Mouse (Mus musculus): Measurements from ENCODE around the gene Akt3.

The Akt3 gene

DNA sequence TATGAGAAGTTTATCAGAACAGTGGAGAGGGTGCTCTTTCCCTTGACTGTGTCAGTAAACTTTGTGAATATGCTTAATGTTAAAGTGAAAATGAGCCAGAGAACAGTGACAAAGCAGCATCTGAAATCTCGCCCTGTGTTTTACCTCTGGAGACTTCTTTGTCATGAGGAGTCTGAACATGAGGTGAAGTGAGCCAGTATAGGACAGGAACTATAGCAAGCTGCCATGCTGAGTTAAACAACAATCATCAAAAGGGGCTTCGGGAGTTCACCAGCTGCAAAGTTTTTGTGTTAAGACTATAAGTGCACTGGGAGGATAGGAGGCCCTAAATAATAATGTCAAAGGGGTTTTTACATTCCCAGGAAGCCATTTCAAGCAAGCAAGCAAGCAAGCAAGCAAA is 71.3 kb downstream of the Akt3 start:
- DNase-seq: no peak

DNA sequence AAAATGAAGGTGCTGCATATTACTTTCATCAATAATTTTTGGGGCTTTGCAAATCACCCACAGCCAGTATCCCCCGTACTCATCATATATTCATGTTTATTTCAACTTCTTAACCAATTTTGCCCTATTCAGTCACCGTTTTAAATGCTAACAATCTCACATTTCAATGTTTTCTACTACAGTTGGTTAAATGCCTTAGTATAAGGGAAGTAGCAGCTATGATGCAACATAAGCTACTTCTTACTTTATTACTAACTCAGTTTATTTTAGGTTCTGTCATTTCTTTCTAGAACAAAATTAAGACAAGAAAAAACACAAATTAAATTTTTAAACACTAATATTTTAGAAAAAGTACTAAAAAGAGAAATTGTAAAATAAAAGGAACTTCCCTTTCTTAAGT is 78.4 kb downstream of the Akt3 start:
- no peak for DNase-seq

DNA sequence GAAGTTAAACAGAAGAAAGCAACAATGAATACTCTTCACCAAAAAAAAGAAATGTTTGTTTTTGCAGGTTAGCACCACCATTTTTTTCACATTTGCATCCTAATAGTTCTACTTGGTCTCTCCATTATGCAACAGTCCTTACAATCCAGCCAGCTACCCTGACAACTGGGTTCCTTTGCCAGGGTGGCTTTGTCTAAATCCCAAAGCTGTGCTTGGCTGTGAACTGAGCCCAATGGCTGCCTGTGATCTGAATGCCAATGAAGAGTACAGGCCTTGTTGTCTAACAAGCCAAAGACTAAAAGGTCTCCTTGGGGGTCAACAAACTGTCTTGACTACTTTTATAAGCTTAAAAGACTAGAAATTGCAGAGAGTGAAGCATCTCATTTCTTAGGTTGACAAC is 82.6 kb downstream of the Akt3 start:
- no peak for DNase-seq

DNA sequence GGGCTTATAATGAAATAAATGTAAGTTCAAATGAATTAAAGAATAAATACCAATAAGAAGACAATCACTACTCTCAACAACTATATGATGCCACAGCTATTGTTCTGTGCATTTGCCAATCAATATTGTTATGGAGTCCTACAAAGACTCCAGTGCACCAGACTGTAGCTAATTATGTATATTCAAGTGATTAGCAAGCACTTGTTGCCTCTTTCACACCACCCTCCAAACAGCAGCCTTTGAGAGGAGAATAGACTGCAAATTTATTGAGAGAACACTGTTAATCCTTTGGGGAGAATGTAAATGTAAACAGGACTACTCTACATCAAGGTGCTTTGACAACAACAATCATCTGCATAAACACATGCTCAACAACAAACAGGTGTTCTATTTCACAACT is 86.7 kb downstream of the Akt3 start:
- DNase-seq: no peak

DNA sequence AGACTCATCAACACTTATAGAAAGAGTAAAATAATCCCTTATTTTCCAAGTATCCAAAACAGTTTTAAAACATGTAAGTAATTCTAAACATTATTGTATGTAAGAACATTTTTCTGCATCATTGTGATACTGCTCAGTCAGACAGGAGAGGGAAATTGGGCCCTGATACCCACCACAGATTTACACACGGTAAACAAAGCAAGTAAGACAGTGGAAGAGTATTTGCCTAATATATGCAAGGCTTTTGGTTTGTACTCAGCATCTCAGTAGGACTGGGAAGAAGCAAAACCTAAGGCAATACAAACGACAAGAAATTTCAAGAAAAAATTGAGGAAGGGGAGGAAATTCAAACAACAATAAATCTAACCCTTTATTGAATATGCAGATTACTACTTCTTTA is 92.2 kb downstream of the Akt3 start:
- no peak for DNase-seq

DNA sequence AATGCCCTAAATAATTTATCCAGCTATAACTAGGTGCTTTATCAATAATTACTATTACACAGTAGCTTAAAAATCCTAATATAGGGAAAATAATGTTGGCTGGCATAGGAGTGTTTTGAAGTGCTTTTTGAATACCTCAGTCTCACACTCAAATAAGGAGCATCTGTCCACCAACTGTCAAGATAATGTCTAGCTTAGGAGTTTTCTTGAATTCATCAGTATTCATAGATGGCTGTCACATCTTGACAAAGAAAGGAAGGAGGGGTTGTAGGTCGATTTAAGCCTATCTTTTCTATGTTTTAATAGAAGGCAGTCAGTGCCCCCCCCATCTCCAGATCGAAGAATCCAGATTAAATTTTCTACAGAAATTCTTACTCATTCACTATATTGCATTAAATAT is 92.7 kb downstream of the Akt3 start:
- DNase-seq: no peak

DNA sequence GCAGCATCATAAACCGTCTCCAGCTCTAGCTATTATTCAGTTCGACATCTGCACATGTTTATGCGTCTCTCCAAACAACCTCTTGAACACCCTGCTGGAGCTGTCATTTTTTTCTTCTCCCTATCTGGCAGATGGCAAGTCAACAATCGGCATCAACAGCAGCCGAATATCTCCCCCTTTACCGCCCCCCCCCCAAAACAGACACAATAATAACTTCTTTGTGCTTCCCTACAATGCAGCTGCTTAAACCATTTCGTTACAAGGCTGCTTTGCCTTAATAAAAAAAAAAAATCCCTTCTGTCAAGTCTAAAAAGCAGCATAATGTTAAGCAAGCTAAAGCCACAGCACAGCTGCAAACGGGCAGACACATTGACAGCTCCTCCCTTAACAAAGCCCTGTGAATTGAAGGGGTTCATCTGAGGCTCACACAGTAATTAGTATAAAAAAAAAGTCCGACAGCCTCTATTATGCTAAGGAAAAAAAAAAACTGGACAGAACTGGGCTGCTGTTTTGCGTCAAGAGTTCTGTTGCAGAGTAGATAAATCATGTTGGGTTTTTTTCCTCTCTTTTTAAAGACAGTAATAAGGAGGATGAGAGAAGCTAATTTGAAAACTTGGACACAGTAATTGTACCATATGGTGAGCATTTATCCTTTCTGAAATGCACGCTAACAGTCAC is 107.5 kb downstream of the Akt3 start:
- no peak for DNase-seq

DNA sequence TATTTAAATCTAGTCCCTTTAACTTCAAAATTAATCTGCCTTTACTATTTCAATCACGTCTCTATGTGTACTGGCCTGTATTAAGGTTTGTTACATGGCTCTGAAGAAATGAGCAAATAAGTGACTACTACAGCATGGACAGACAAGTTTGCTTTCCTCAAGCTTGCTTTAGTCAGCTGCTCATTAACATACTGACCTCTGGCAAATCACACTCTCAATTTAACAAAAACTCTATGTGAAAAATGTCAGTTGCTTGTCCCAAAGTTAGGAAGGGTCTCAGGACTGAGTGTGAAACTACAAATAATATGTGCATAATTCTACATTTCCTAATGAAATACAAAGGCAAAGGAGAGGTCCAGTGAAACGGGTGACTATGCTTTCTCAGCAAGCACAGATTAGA is 109.3 kb downstream of the Akt3 start:
- no peak for DNase-seq

DNA sequence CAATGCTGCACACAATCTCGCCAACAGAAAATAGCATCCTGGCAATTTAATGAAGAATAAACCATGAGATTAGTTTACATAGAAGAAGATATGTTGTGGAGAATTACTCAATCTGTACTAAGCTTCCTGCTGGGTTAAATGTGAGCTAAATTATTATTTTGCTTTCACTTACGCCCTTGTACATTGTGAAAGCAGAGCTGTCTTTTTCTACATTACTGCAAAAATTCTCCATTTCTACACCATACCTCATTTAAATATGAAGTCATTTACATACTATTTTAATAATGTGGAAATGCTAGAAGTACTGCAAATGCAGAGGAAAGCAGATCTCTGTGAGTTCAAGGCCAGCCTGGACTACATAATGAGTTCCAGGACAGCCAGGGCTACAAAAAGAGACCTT is 116.5 kb downstream of the Akt3 start:
- DNase-seq: no peak

DNA sequence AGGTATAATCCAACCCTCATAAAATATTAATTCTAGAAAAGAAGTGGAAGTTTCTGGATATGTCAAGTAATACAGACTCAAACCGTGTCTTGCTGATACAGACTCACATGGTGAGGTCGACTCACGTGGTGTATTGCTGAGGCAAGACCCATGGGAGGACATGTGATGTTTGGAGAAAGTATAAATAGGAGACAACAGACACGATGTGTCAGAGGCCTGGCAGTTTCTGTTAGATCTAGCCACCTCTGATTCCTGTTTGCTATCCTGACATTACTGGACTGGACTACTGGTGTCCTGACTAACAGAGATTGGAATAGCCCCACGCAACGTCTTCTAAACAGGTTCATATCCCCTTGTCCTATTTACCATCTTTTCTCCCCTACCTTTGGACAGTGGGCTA is 118.4 kb downstream of the Akt3 start:
- no peak for DNase-seq

DNA sequence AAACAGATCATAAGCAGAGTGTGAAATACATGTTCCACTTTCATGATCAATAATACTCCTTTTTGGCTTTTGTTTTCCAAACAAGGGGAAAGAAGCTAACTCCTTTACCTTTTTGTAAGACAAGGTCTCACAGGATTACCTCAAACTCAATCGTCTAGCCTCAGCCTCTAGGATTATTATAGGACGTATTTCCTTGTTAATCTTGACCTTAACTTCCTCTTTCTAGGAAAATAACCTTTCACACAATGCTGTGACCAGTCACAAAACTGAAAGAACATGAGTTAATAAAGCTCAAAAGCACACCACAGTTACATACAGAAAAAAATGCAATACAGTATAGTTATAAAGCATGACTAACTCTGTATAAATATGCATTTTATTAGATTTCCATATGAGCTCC is 126.5 kb downstream of the Akt3 start:
- no peak for DNase-seq

DNA sequence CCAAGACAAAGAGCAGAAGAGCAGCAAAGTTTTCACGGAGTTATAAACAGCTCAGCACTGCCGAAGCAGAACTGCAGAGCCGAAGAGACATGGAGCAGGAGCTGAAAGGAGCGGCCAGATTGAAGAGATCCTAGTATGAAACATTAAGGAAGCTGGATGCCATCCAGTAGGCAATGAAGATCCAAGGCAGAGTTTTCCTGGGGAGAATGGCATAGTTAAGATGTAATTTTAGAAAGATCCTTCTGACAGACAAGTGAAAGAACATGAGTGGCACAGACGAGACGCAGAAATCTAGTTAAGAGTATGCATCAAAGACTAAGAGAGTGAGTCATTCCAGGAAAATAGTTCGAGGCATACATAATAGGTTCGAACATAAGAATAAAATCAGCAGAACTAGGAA is 131.3 kb downstream of the Akt3 start:
- no peak for DNase-seq

DNA sequence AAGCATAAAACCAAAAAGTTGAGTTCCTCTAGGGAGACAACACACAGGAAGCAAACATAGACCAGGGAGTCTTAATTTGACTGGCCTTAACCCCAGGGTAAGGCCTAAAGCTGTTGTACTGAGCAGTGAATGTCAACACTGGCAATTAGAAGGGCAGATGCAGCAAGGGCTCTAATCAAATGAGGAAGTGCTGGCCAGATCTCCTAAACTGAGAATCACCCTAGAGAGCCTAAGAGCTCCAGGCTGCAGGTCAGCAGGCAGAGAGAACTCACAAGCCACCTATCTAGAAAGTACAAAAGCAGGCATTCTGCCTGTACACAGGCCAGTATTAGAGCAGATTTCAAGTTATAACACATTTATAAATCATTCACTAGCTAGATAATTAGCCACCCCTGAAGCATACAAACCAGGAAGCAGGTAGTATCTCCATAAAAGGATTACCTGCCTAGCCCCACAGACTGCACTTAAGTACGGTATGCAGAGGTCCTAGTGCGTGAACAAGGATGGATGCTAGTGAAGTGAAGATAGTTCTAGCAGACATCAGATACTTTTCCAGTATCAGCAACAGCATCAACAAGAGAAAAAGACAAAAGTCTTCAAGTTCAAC is 147.2 kb downstream of the Akt3 start:
- no peak for DNase-seq

DNA sequence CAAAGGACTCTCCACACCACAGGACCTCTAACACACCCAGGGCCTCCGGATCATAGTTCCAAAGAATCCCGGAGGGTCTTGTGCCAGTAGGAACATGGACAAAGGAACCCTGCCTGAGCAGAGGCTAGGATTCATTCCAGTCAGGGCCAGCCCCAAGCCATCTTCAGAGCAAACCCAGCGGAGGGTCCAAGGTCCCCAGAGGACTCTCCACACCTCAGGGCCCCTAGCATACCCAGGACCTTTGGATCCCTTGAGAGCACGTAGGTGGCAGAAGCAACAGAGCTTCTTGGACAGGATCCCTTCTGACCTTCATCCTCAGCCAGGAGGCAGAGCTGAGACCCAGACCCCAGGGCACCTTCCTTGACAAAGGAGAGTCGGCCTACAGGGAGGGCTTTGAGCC is 167.5 kb downstream of the Akt3 start:
- DNase-seq: no peak

DNA sequence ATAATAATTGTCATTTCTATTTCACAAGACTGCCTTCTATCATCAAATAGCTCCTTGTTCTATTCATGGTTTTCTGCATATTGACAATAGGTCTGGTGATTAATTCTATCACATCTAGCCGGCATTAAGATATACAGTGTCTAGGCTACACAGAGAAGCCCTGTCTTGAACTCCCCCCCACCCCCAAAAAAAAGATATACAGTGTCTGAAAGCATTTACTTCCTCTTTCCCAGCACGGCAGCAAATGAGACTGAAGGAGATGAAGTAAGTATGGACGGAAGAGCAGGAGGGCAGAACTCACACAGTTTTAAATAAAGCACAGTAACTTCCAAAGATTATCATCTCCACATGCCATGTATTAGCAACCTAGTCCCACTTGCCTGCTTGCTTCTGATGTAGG is 168.5 kb downstream of the Akt3 start:
- no peak for DNase-seq

DNA sequence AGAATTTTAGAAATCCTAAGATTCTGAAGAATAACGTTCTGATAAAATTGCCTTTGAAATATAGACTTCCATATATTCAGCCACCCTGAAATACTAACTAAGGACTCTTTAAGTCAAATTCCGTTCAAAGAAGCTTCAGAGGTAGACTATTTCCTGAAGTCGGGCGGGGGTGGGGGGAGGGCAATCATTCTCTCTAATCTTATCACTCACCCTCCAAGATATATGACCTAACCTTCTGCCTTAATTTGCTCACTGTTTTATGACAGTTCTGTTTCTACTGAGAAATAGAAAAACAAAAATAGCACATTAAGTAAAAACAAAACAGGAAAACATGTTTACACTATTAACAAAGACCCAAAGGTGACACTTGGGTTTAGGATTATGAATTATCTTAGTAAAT is 169.0 kb downstream of the Akt3 start:
- no peak for DNase-seq

DNA sequence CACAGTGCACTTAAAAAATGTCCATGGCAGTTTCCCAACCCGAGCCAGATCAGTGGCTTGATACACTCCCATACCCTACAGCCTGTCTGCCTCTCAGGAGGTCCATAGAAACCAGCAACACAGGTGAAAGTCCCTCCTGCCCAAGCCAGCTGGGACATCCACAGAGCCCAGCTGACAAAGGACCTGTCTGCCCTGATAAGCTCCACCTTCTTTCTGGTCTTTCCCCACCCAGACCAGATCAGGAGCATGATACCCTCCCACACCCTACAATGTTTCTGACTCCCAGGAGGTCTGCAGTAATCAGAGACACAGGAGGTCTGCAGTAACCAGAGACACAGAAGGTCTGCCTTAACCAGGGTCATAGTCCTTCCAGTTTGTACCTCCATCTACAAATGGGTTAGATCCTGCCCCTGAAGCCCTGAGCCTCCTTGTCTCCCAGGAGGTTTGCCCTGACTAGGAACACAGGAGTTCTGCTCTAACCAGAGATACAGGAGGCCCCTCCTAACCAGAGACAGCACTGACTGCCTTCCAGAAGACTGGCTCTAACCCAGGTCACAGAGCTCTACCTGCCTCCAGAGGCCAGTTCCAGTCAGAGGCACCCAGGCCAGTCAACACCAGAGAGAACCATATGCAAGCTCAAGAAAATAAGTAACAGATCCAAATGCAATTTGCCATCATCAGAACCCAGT is 175.9 kb downstream of the Akt3 start:
- DNase-seq: no peak

DNA sequence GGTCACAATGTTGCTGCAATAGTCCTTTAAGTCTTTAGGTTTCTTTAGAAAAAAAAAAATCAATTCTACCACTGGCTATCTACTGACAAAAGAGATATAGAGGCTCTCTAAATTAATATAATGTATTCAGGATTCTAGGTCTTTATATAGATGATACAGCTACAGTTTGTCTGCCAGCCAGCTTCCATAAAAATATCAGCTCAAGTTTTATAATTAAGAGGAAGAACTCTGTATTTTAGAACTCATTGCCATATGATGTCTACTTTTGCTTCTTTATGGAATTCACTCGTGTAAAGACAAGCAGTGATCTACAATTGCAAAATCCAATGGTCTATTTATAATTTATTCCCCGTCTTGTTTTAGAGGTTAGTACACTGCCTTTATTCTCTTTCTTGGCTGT is 188.8 kb downstream of the Akt3 start:
- DNase-seq: no peak

DNA sequence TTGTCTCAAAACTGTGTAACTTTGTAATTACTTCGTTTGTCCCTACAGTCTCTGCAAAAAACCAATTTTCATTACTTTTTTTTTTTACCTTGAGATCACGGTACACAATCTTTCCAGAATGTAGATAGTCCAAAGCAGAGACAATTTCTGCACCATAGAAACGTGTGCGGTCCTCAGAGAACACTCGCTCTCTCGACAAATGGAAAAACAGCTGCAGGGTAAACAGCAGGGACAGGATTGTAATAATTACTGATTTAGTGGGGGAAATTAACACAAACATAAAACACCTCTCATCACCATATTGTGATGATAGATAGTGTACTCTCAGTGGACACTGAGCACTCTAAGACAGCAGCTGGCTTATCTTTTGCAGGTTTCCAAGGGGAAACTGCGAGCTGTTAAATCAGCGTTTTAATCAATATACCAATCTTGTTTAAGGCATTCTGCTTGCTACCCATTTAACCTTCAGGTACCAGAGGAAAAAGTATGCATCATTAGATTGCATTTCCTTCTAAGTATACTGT is 190.8 kb downstream of the Akt3 start:
- no peak for DNase-seq

DNA sequence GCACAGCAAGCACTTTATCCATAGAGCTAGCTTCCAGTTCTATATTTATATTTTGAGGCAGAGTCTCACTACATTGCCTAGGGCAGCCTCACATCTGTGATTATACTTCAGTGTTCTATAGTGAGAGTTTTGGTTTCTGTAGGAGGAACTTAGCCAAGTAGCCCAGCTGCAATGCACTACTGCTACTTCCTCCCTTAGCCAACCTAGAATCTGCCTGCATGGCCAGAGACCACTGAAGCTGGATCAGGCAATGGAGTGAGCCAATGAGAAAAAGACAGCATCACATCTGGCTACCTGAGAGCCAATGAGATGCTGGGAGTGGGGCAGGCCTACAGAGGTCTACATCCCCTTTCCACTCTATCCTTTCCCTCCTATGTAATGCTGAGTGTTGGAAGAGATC is 192.3 kb downstream of the Akt3 start:
- DNase-seq: no peak

DNA sequence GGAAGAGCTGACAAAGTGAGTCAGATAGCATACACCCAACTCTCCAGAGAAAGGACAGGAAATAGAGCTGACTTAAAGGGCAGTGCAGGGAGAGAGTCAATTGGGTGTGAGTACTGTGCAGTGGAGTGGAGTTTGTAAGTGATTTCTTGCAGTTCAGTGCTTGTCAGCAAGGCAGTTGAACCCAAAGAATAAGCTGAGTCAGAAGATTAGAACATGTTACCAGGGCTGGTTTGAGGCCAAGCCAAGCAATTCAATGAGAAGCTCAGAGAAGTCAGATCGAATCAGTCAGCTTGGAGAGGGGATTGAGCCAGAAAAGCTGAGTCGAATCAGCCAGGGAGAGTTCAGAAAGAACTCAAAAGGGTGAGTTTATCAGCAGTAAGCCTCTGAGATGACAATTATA is 196.2 kb downstream of the Akt3 start:
- DNase-seq: no peak

DNA sequence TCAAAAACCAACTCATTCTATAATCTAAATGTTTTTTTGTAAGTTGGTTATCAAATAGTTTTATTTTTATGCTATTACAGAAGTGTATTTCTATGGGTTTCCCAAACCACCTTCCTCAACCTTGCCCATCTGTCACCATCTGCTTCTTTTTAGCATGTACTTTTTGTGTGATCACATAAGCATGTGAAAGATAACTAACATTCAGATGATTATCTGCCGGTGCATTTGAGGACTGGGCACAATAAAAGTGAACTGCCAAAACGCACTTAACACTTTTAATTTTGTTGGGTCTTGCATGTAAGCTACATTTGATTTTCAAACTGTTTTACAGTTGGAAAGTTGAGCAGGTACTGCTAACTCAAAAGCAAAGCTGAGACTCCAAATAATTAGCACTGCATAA is 203.1 kb downstream of the Akt3 start:
- DNase-seq: no peak

DNA sequence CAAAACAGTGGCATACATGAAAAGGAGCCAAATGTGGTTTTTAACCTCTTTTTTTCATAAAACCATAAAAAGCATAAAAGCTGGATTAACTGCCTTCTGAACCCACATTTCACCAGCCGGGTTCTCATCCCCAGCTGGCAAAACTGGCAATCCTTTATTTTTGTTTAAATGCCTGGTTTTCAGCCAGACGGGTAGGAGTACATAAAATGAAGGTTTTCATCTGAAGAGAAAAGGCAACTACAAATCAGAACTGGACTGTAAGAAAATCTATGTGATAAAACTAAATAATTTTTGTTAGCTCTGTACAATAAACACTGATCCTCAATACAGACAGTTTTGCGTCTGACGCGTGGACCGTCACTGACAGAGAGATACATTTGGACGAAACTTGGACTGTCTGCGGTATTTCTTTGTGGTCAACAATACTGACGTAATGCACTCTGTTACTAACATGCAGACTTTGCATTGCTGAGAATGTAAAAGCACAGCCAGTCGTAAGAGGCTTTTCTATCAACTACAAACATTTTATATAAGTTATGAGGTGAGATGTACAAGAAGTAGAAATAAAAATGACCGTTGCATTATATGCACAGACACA is 206.5 kb downstream of the Akt3 start:
- DNase-seq: no peak

DNA sequence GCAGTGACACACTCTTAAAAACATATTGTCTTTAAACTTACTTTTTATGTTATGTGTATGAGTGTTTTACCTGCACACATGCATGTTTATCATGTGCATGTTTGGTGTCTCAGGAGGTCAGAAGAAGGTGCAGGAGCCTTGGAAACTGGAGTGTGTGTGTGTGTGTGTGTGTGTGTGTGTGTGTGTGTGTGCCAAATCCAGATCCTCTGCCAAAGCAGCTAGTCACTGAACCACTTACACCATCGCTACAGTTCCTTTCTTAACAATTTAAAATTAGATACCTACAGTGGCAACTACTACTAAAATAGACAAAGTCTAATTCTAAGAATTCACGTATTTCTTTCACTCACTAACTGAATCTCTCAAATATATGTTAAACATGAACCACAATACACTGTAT is 209.2 kb downstream of the Akt3 start:
- no peak for DNase-seq
